Mouse (Mus musculus) cerebellum, adult 2 months (tissue): Measurements from ENCODE around the gene Ell2.

Source experiments
- CTCF ChIP-seq: fragments of 200-500 bp; IDR thresholded peaks from 2 replicates; pipeline ENCODE4 v1.5.1; 2011; ENCODE audit warnings: low read depth, mild to moderate bottlenecking, control low read depth, low read length, moderate library complexity, borderline replicate concordance; ENCODE audit not compliant: insufficient read depth
- POLR2A ChIP-seq: fragments of 200-500 bp; IDR thresholded peaks from 2 replicates; pipeline ENCODE4 v1.6.1; 2011; ENCODE audit warnings: low read length, control low read depth, borderline replicate concordance; ENCODE audit not compliant: insufficient read depth

DNA sequence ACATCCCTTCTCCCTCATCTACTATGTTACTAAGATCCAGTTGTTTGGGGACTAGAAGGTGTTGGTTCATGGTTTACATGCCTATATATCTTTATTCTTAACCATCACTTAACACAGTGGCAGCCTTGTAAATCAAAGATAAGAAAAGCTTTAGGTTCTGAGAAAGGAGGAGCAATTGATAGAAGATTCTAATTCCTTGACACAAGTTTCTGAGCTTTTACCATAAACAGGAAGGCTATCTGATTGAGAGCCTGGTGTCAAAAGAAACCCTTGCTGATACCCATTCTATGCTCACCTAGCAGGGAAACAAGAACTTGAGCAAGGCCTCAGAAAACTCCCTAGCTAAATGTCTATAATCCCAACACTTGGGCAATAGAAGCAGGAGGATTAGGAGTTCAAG, 38.8 kb downstream of the Ell2 start:
- TF ChIP-seq CTCF = no peak
- no peak for TF ChIP-seq POLR2A
